Mouse (Mus musculus) heart, embryonic 14.5 days (tissue): ENCODE data around the gene Olfr1368. TPM values are rescaled to one million over a fixed set of nuclear protein-coding genes. Genes with fewer than 3 reads are reported as not detected.

ENCODE experiments used
- ATAC-seq: fragments of 200-750 bp; cut with Nextera tagmentation; 2 replicates; pipeline ENCODE4 v1.8.0; 2017; ENCODE audit warnings: low read depth, moderate TSS enrichment; ENCODE audit not compliant: insufficient number of reproducible peaks, insufficient read depth, low FRiP score
- H3K27ac ChIP-seq, 2 experiments: fragments of 200-500 bp in 1 of 2; fragments of 300-500 bp in 1 of 2; sonication (generic) in 1 of 2; replicated peaks in 1 of 2; 2 replicates each; pipeline ENCODE4 v1.5.1; 2012 to 2014; ENCODE audit warnings: low read depth in 2 of 2, low read length in 2 of 2, control low read depth in 1 of 2, mild to moderate bottlenecking in 1 of 2, mixed read lengths in 1 of 2; ENCODE audit not compliant: control insufficient read depth in 1 of 2, insufficient read depth in 1 of 2
- H3K27me3 ChIP-seq: fragments of 300-500 bp; sonication (generic); 2 replicates; pipeline ENCODE4 v1.6.1; 2014; ENCODE audit warnings: mild to moderate bottlenecking, low read length, control low read depth; ENCODE audit not compliant: control insufficient read depth, insufficient read depth
- H3K36me3 ChIP-seq: fragments of 300-500 bp; sonication (generic); 2 replicates; pipeline ENCODE4 v1.6.1; 2014; ENCODE audit warnings: mild to moderate bottlenecking, control low read depth, low read length, mixed read lengths; ENCODE audit not compliant: control insufficient read depth, insufficient read depth
- H3K4me1 ChIP-seq, 2 experiments: fragments of 200-500 bp in 1 of 2; fragments of 300-500 bp in 1 of 2; sonication (generic) in 1 of 2; 2 replicates each; pipeline ENCODE4 v1.6.1; 2012 to 2014; ENCODE audit warnings: low read length in 2 of 2, control low read depth in 1 of 2, mixed read lengths in 1 of 2; ENCODE audit not compliant: control insufficient read depth in 2 of 2, insufficient read depth in 2 of 2
- H3K4me2 ChIP-seq: fragments of 300-500 bp; sonication (generic); 2 replicates; pipeline ENCODE4 v1.6.1; 2014; ENCODE audit warnings: mild to moderate bottlenecking, low read length
- H3K4me3 ChIP-seq, 2 experiments: fragments of 200-500 bp in 1 of 2; fragments of 300-500 bp in 1 of 2; sonication (generic) in 1 of 2; 2 replicates each; pipeline ENCODE4 v1.5.1; 2012 to 2014; ENCODE audit warnings: low read length in 2 of 2, mild to moderate bottlenecking in 2 of 2, control low read depth in 1 of 2, low read depth in 1 of 2, moderate library complexity in 1 of 2; ENCODE audit not compliant: control insufficient read depth in 1 of 2, insufficient read depth in 1 of 2
- H3K9ac ChIP-seq: fragments of 300-500 bp; sonication (generic); 2 replicates; pipeline ENCODE4 v1.6.1; 2014; ENCODE audit warnings: mild to moderate bottlenecking, low read length
- H3K9me3 ChIP-seq: fragments of 300-500 bp; sonication (generic); 2 replicates; pipeline ENCODE4 v1.6.1; 2016; ENCODE audit warnings: low read length, control low read depth; ENCODE audit not compliant: control insufficient read depth
- WGBS: fragments of 180-500 bp; shearing (Covaris S2); extraction: QIAGEN DNeasy Blood & Tissue Kit; methylation state at CpG from one replicate; pipeline ENCODE4 v1.1.7; 2014; 5-methylcytosine and 5-hydroxymethylcytosine counted together
- polyA plus RNA-seq: library from polyadenylated mRNA; unstranded; fragments of >200 nt; fragmentation: Nextera tagmentation; extraction: Ambion mirVana; gene quantifications from 2 replicates; pipeline ENCODE4 v1.2.1, GENCODE M21; 2014

The Olfr1368 gene
- polyA plus RNA-seq, 1 experiment from 2014 or later: not detected

DNA sequence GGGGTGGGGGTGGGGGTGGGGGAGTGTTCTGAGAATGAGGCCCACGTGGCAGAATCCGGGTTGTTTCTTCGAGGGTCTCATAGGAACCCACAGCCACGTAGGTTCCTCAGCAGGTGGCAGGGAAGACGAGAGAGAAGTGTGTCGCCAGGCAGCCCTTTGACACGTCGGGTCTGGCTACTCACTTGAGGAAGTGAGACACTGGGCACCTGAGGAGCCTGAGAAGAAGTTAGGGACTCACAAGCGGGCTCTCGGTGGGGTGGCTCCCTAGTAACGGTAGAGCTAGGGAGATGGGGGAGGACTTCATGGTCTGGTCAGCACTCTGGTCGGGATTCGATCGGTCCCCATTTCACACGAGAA, 33.7 kb upstream of the Olfr1368 start, which contains the start of gene Trim27:
Trim27 (plus strand) TSS at position 79 of the 357 bp plus-strand sequence.
- under 1% methylated on average over 15 of the region's 15 CpGs for WGBS
- peak within 1 kb of the TSS; percentile 74 for H3K4me2 ChIP-seq
- peak within 1 kb of the TSS; percentile 91 to 95 for H3K27ac ChIP-seq

DNA sequence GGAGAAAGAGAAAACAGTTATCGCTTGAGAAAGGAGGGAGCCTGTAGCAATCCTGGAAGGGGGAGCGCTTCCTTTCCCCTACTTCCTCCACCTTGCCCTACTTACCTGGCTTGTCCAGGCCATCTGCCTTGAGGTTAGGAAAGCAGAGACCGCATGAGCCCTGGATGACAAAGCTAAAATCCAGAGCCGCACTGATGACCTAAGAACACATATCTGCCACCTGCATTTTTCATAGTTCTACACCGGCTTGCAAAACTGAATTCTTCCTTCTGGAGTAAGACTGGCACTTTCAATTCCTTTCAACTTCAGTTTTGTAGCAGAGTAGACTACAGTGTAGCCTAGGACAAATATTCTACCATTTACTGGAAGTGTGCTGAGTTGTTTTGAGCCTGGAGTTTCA, 32.7 kb upstream of the Olfr1368 start:
- no peaks in the 10 kb centered on the region for H3K9me3 ChIP-seq
- H3K4me1 ChIP-seq: peaks cover 6 to 22% of the 10 kb centered on the region in 2 experiments
- no peaks in the 10 kb centered on the region for H3K27me3 ChIP-seq
- ATAC-seq: no peak
- peak overlapping the region in 1 of 2 experiments; percentile 100; a peak in 1 of 4 replicates for H3K4me3 ChIP-seq
- H3K36me3 ChIP-seq: peaks cover 20% of the 10 kb centered on the region
- H3K9ac ChIP-seq: peak overlapping the region; percentile 97; the same call in 1 of the 2 replicates
- no peak overlapping the region for H3K27ac ChIP-seq
- peak overlapping the region; percentile 74; the same call in 1 of the 2 replicates for H3K4me2 ChIP-seq
- 75% methylated on average over 5 of the region's 5 CpGs for WGBS

More for the DNA sequence above, 33.7 kb upstream of the Olfr1368 start, which contains the start of gene Trim27:
- peak within 1 kb of the TSS; percentile 57 to 100 for H3K4me3 ChIP-seq
- H3K27me3 ChIP-seq: no peaks in the 10 kb centered on the region
- H3K36me3 ChIP-seq: peaks cover 30% of the 10 kb centered on the region
- H3K9me3 ChIP-seq: no peaks in the 10 kb centered on the region
- H3K4me1 ChIP-seq: peaks cover 6 to 21% of the 10 kb centered on the region in 2 experiments
- peak within 1 kb of the TSS; percentile 97 for H3K9ac ChIP-seq
- ATAC-seq: peak; percentile 35; the same call in 1 of the 2 replicates

DNA sequence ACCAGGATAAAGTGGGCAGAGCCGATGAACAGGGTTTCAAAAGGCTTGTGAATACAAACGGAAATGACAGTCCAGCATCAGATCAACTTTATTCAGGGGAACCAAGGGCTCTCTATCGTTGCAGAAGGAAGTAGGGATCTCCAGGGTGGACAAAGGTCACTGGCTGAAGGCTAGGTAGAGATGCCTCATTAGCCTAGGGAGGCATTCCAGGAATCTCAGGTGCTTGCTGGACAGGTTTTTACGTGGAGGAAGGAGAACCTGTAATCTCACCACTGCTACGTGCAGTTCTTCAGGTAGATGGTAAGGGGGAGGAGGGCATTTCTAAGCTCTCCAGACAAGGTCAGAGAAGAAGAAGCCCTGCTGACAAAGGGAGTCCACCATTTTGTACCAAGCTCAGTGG, 32.0 kb upstream of the Olfr1368 start:
- no peak overlapping the region for H3K9ac ChIP-seq
- ATAC-seq: no peak
- no peak overlapping the region for H3K27ac ChIP-seq
- no peaks in the 10 kb centered on the region for H3K27me3 ChIP-seq
- peaks cover 13% of the 10 kb centered on the region for H3K36me3 ChIP-seq
- WGBS: 67% methylated on average over 5 of the region's 5 CpGs
- no peaks in the 10 kb centered on the region for H3K9me3 ChIP-seq
- no peak overlapping the region for H3K4me3 ChIP-seq
- peaks cover 7 to 24% of the 10 kb centered on the region in 2 experiments for H3K4me1 ChIP-seq
- H3K4me2 ChIP-seq: no peak overlapping the region

- WGBS: 67% methylated on average over 11 of the region's 11 CpGs
- H3K36me3 ChIP-seq: peaks cover 4% of the 10 kb centered on the region
- no peak for ATAC-seq
These were observed 31.1 kb upstream of the Olfr1368 start for GRCm38 (mm10) chr13:21176733-21177132.

GRCm38 (mm10) chr13:21173072-21173471, 27.4 kb upstream of the Olfr1368 start:
- Histone ChIP-seq H3K27me3 (no peaks in the 10 kb centered on the region), H3K9ac (peak overlapping the region; percentile 68), H3K27ac (peak overlapping the region; percentile 57 to 74), H3K4me3 (peak overlapping the region; percentile 57), H3K36me3 (no peaks in the 10 kb centered on the region), H3K4me2 (peak overlapping the region; percentile 95), H3K9me3 (no peaks in the 10 kb centered on the region), H3K4me1 (peaks cover 3 to 15% of the 10 kb centered on the region in 2 experiments; a peak in 1 of 4 replicates)
- ATAC-seq: 0 out of 2 replicates have a peak, but pooled peaks have one; percentile 33
- under 1% methylated on average over 11 of the region's 11 CpGs for WGBS

More at GRCm38 (mm10) chr13:21176733-21177132, 31.1 kb upstream of the Olfr1368 start:
- Histone ChIP-seq H3K4me1 (peaks cover 7 to 16% of the 10 kb centered on the region in 2 experiments), H3K9me3 (no peaks in the 10 kb centered on the region), H3K9ac (no peak overlapping the region), H3K27ac (no peak overlapping the region), H3K27me3 (no peaks in the 10 kb centered on the region), H3K4me3 (no peak overlapping the region), H3K4me2 (no peak overlapping the region)

GRCm38 (mm10) chr13:21172241-21173027, 26.8 kb upstream of the Olfr1368 start:
- 1% methylated on average over 16 of the region's 16 CpGs for WGBS
- peak overlapping the region; percentile 95 for H3K4me2 ChIP-seq
- H3K4me3 ChIP-seq: peak overlapping the region; percentile 57
- H3K36me3 ChIP-seq: no peaks in the 10 kb centered on the region
- H3K27ac ChIP-seq: peak overlapping the region; percentile 41 to 74; a peak in 3 of 4 replicates
- H3K4me1 ChIP-seq: peaks cover 3 to 15% of the 10 kb centered on the region in 2 experiments; a peak in 1 of 4 replicates
- H3K9me3 ChIP-seq: no peaks in the 10 kb centered on the region
- peak overlapping the region; percentile 68 for H3K9ac ChIP-seq
- no peaks in the 10 kb centered on the region for H3K27me3 ChIP-seq
- ATAC-seq: peak; percentile 32; the same call in 1 of the 2 replicates

DNA sequence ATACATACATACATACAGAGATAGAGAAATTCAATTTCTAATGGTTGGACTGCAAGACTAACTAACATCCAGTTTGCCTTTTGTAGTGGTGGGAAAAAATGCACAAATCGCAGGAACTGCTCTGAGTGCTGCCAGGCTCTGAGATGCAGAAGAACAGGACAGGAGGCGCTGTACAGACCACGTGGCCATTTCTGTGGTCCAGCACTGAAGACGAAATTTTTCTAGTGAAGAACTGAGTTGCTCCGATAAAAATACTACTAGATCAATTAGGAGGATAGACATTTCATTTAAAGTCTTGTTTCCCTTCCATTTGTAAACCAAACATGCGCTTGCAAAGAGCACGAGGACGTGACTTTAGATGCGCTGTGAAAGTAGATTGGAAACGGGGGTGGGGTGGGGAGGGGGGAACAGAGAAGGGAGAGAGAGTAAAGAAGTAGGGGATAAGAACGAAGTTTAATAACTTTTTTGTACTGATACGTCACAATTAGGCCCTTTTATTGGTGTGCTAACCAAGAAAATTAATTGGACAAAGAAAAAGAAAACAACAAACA, 26.0 kb upstream of the Olfr1368 start:
- no peak overlapping the region for H3K27ac ChIP-seq
- H3K36me3 ChIP-seq: no peaks in the 10 kb centered on the region
- H3K27me3 ChIP-seq: no peaks in the 10 kb centered on the region
- peaks cover 3 to 15% of the 10 kb centered on the region in 2 experiments; a peak in 1 of 4 replicates for H3K4me1 ChIP-seq
- peak overlapping the region; percentile 95 for H3K4me2 ChIP-seq
- no peaks in the 10 kb centered on the region for H3K9me3 ChIP-seq
- no peak for ATAC-seq
- peak overlapping the region; percentile 62 for H3K9ac ChIP-seq
- WGBS: under 1% methylated on average over 12 of the region's 12 CpGs
- peak overlapping the region; percentile 51 to 57 for H3K4me3 ChIP-seq
